Mouse (Mus musculus) CD8-positive naive resting alpha-beta T cell, adult 2 months (primary cell): Measurements from ENCODE around the gene Mpi.

Source experiments
- DNase-seq, 2 experiments: peaks; one replicate each; pipeline ENCODE4 v3.0.0; 2022; ENCODE audit warnings: low read depth in 2 of 2, low spot score in 2 of 2

Mpi gene

GRCm38 (mm10) chr9:57561711-57562099, 9.1 kb upstream of the Mpi start:
- DNase-seq, result no peak

GRCm38 (mm10) chr9:57560861-57561710, 8.5 kb upstream of the Mpi start, which contains the start of gene Scamp2:
Scamp2 (plus strand) TSS chr9:57560943.
- DNase-seq, result peak; percentile 76 to 88

GRCm38 (mm10) chr9:57560263-57560662, 7.7 kb upstream of the Mpi start:
- DNase-seq, result no peak

GRCm38 (mm10) chr9:57559568-57559967, 7.0 kb upstream of the Mpi start:
- DNase-seq, result no peak

GRCm38 (mm10) chr9:57558625-57559024, 6.1 kb upstream of the Mpi start:
- no peak for DNase-seq

GRCm38 (mm10) chr9:57557215-57557614, 4.7 kb upstream of the Mpi start:
- no peak for DNase-seq

GRCm38 (mm10) chr9:57554753-57555152, 2.2 kb upstream of the Mpi start:
- no peak for DNase-seq

- DNase-seq, result no peak
Observed at GRCm38 (mm10) chr9:57553119-57553518, 556 bp upstream of the Mpi start.

- DNase-seq, result no peak
Observed at GRCm38 (mm10) chr9:57550126-57550862, 2.3 kb downstream of the Mpi start.

- no peak for DNase-seq
Observed at GRCm38 (mm10) chr9:57549186-57549585, 3.4 kb downstream of the Mpi start.

GRCm38 (mm10) chr9:57547869-57548268, 4.7 kb downstream of the Mpi start:
- no peak for DNase-seq

- no peak for DNase-seq
Observed at GRCm38 (mm10) chr9:57547287-57547686, 5.3 kb downstream of the Mpi start.

GRCm38 (mm10) chr9:57543951-57544350, 8.6 kb downstream of the Mpi start:
- no peak for DNase-seq

GRCm38 (mm10) chr9:57541312-57541711, 11.3 kb downstream of the Mpi start:
- DNase-seq, result peak in 1 of 2 experiments; percentile 43

GRCm38 (mm10) chr9:57539550-57539949, 13.0 kb downstream of the Mpi start:
- DNase-seq, result no peak

- no peak for DNase-seq
Observed at GRCm38 (mm10) chr9:57537728-57538181, 14.8 kb downstream of the Mpi start.

GRCm38 (mm10) chr9:57537044-57537727, 15.4 kb downstream of the Mpi start, which contains the start of gene Fam219b:
Fam219b (plus strand) TSS chr9:57537528.
- peak; percentile 72 to 76 for DNase-seq

GRCm38 (mm10) chr9:57536362-57536761, 16.2 kb downstream of the Mpi start:
- no peak for DNase-seq

GRCm38 (mm10) chr9:57531946-57532345, 20.6 kb downstream of the Mpi start:
- DNase-seq, result no peak

- no peak for DNase-seq
Observed at GRCm38 (mm10) chr9:57526435-57526834, 26.1 kb downstream of the Mpi start.

GRCm38 (mm10) chr9:57525516-57525915, 27.0 kb downstream of the Mpi start:
- no peak for DNase-seq
